Mouse (Mus musculus) spleen, postnatal 10 days (tissue): ENCODE data around the gene Bud23.
A peak's percentile ranks its signal among the peaks of the same experiment; 100 is the strongest.

Experiments
- DNase-seq, 2 experiments: peaks; one replicate each; pipeline ENCODE4 v3.0.0; 2021 to 2022; ENCODE audit warnings: low spot score in 2 of 2

Gene Bud23

DNA sequence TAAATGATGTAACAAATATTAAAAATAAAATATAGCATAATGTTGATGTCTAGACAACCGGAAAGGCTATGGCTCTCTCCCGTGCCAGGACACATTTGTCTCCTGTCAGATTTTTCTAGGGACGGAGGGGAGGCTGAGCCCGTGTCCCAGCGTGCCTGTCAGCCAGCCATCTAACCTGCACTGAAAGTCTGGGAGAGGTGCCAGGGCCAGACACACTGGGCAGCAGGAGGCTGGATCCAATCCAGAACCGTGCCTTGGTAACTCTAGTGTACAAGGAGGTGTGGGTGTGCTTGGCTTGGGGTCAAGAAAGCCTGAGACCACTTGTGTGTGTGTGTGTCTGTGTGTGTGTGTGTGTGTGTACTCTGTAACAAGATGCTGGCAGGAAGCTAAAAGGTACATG is 42.9 kb downstream of the Bud23 start:
- no peak for DNase-seq

DNA sequence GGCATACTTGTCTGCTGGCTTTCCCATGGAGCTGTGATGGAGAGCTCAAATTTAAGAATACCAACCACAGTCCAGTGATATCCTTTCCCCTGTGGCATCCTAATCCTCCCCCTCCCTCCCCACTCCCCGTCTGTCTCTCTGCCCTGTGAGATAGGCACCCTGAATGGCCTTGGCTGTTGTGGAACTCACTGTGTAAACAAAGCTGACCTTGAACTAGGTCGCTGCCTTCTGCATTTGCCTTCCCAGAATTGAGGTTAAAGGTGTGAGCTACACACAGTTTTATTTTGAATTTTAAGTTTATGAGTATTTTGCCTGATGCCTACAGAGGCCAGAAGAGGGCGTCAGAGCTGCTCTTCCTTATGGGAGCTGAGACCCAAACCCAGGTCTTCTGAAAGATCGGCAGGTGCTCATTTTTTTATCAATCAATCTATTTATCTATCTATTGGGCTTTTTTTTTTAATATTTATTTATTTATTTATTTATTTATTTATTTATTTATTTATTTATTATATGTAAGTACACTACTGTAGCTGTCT is 48.5 kb downstream of the Bud23 start:
- DNase-seq: no peak

DNA sequence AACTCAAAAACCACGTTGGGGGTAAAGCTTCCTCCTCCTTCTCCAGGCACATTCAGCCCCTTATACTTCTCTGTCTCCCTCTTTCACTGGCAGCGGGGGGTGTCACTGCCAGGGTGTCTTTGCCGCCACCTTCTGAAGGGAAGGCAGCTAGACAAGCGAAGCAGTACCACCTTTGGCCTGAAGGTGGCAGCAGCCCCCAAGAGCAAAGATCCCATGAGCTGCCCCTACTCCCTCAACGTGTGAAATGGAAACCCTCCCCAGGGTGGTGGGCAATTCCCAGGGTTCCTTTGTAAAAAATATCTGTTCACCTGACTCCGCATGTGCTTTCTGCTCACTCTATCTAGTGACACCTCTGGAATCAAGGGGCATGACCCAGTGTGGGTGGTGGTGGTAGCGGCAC is 49.3 kb downstream of the Bud23 start:
- DNase-seq: peak; percentile 84 to 90

DNA sequence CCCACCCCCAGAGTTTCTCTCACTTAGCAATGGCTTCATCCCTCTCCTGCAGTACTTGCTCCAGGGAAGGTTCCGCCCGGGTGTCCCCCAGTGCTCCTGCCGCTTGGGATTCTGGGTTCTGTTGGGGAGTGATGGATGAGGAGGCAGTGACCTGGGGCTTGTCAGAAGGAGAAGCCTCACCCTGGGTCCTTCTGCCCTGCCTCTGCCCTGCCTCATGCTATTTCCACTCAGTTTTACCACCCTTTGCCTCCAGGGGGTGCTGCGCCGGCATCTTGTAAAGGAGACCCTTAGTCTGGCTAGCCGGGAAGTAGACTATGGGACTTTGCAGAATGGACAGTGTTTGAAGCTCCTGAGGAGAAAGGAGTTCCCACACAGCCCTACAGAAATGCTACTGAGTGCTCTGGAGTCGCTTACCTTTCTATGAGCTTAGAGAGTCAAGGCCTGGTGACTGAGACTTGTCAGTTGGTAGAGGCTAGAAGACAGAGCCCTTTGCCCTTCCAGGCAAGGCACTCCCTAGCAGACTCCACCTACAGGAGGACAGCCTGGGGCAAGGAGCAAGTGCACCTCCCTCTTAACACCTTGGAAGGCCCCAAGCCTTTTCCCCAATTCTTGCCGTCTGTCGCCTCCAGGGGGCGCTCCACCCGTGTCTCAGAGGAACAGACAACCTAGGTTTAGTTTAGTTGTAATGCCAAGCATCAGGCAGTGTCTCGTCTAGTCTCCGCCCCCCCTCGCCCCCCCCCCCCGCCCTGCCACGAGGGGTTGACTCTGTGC is 51.9 kb downstream of the Bud23 start:
- peak; percentile 83 to 91 for DNase-seq

DNA sequence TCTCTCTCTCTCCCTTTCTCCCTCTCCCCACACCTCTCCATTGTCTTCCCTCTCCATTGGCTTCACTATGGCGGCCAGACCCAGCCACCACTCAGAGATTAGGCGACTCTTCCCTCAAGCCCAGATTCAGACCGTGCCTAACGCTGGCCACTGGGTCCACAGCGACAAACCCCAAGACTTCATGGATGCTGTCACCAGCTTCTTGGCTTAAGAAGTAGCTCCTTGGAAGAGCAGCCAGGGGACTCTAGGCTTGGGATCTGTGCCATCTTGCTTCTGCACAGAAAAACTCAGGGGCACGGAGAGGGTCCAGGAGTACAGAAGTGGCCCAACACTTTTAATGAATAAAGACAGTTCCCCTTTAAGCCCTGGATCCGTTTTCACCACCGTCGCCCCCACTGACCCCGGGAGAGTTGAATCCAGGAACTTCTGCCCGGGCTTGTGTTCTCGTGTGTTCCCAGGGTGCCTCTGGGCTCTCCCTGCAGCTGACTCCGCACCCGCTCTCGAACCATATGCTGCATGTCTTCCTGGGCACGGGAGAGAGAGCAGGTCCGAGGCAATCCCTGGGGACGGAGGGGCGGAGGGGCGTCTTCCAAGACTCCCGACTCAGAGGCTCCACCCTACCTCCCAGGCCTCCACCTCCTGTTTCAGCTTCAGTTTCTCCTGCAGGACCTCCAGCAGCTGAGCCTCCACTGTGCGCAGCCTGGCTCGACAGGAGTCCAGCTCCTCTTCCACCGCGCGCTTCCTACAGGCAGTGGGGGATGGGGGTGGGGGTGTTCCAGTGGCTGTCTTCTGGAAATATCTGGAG is 52.7 kb downstream of the Bud23 start:
- DNase-seq: no peak

DNA sequence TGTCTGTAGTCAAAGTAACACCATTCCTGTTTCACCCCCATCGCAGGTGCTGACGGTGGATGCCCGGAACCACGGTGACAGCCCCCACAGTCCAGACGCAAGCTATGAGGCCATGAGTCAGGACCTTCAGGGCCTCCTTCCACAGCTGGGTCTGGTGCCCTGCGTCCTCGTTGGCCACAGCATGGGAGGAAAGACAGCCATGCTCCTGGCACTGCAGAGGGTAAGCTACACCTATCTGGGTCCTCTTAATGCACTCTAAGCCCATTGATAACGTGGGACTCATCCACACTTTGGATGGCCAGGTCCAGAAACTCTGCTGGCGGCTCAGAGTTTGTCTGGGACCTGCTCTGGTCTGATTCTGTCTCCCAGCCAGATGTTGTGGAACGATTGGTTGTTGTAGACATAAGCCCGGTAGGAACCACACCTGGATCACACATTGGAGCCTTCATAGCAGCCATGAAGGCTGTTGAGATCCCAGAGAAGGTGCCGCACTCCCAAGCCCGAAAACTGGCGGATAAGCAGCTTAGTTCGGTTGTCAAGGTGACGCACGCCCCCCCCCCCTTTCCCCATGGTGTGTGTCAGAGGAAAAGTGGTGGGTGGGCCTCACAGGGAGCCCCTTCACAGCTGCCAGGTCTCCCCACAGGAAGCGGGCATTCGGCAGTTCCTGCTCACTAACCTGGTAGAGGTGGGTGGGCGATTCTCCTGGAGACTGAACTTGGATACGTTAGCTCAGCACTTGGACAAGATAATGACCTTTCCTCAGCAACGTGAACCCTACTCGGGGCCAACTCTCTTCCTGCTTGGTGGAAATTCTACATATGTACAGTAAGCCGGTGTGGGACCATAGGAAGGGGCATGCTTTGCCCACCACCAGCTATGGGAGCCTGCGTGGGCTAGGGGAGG is 53.7 kb downstream of the Bud23 start:
- DNase-seq: no peak

DNA sequence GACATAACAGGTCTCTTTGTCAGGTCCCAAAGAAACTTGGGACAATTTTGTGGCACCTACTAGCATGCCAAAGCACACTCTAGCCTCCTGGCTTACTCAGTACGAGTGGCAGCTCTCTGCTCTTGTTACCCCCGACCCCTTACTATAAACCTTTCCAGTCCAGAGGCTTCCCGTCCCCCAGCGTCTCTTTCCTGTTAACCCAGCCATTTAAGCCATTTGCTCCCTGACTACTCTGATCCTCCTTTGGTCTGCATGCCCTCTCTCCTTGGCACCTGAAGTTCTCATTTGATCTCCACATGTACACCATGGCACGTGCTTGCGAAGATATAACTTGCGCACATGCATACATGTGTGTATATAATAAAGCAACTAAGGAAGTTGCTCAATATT is 54.4 kb downstream of the Bud23 start:
- DNase-seq: no peak

DNA sequence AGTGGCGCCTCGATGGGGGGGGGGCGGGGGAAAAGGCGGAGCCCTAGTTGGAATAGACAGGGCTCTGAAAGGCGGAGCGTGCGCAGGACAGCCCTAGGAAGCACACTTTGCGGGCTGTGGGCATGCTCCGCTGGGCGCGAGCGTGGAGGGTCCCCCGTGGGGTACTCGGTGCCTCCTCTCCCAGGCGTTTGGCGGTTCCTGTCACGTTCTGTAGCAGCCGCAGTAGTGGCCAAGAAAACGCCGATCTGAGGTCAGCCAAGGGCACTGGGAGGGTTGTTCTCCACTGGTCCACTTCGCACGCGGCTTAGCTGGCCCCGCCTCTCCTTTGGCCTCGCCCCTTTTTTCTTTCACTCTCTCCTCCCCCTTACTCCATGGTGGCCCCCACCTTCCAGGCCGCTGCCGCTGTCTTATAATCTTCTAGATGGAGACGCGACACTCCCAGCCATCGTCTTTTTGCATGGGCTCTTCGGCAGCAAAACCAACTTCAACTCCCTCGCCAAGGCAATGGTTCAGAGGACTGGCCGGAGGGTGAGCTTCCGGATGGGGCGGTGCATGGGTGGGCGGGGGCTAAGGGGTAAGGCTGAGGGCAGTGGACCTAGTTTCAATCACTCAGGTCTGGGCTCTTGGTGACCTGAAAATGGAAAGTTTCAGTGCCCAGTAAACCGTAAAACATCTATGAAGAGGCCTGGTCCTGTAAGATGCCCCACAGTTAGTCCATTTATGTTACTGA is 55.0 kb downstream of the Bud23 start:
- peak; percentile 83 to 89 for DNase-seq

DNA sequence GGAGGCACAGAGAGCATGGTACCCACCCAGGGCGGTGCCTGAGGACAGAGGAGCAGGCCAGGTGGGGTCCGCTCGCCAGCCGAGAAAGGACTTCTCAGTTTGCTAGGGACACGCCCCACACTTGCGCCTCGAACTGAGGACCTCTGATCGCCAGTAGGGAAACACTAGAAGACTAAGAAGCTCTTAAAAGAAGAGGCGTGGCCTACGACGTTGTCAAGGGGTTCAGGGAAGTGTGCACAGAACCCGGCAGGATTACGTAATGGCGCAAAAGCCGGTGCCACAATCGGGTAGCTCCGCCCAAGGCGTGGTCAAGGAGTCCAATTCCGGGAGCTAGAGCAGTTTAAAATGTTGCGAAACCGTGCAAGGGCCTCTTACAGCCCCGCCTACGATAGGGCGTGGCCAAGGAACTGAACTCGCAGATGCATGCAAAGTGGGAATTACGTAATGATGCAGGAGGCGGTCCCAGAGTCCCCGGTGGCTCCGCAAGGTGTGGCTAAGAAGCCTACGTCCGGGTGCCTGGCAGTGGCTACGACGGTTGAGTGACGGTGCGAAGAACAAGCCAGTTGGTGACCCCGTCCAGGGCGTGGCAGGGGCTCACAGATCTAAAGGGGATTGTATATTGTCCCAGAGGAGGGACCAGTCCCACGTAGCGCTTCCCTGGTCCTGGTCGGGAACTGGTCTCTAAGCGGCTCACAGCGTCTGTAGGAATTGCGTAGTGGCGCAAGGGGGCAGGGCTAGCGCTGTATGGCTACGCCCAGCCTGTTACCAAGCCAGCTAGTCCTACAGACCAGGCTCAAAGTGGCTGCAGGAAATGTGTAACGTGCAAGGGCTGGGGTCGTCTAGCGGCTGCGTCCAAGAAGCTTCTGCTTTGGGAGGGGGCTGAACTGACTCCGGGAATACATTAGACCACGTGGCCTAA is 55.8 kb downstream of the Bud23 start, which contains the start of gene Abhd11:
Abhd11 (plus strand) TSS at position 482 of the 919 bp plus-strand sequence.
- peak; percentile 91 to 100 for DNase-seq

DNA sequence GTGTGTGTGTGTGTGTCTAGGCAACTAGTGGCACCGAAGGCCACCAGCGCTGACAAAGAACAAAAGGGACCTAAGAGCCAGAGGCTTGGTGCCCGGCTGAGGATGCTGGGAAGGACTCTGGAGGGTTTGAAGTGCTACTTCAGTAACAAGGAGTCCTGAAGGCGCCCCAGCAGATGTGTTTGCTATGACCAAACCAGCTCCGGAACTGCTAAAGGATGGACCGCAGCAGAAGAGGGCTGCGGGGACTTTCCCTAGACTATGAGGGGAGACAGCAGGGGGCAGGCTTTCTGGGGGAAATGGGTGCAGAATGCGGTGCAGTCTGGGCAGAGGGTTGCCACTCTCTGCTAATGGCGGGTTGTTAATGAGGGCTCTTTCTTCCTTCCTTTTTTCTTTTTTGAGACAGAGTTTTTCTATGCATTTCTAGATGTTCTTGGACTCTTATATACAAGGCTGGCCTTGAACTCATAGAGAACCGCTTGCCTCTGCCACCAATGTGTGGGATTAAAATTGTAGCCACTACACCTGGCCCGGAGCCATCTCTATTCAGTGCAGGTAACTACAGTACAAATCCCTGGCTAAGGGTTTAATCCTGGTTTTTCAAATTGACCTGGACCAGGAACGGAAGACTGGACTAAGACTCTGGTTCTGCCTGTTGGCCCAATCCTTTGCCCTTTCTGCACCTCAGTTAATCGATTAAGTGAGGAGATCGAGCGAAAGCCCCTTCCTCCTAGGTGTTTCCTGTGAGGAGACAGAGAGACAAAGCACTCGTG is 56.8 kb downstream of the Bud23 start:
- DNase-seq: peak in 1 of 2 experiments; percentile 56
